In the genomic region with DNA sequence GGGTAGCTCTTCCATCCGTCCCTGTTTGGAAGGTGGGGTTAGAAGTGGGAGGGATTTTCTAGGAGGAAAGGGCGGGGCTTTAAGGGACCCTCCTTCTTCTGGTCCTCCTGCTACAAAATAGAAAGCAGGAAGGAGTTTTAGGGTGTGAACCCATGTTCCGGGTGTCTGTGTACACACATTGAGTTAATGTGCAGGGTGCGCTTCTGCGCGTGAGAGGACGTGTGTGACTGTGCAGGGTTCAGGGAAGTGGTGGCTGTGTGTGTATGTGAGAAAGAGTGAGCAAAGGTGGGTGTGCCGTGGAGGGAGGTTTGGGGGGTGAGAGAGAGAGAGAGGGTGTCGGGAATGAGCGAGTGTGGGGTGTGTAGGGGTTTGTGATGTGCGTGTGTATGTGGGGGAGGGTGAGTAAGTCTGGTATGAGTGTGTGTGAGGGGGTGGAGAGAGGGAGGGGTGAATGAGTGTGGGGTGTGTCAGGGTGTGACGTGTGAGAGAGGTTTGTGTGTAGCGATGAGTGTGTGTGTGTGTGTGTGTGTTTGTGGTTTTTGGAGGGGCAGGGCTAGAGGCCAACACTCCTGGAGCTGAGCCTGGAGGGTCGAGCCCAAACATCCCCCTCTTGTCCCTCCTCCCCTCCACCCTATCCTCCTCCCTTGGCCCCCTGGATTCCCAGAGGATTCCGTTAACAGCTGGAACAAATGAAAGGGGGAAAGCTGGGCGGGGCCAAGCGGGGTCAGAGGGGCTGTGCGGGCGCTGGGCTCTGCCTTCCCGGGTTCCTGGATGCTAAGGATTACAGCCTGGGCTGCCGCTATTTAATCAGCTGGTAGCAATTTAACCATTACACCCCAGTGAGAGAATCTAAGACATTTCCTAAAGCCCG, we compare ENCODE assay signal across 8 mouse cellular contexts.
A peak's percentile ranks its signal among the peaks of the same experiment; 100 is the strongest.
DNase-seq lines count a peak whose midpoint lies in the region; ATAC-seq and TF ChIP-seq lines count a peak whose summit lies in the region.

No protein-coding gene starts in this region.

- 5% methylated on average over 22 of the region's 22 CpGs for WGBS in spleen, adult 2 months
- 9% methylated on average over 22 of the region's 22 CpGs for WGBS in forebrain, embryonic 15.5 days
- WGBS in hindbrain, embryonic 11.5 days = 6% methylated on average over 20 of the region's 22 CpGs
- WGBS in limb, embryonic 15.5 days = 5% methylated on average over 22 of the region's 22 CpGs
- WGBS in midbrain, embryonic 15.5 days = 8% methylated on average over 22 of the region's 22 CpGs
- 4% methylated on average over 22 of the region's 22 CpGs for WGBS in thymus, adult 2 months

- peak overlapping the region; percentile 50 for H3K4me3 ChIP-seq in spleen, adult 2 months (ENCODE audit: extremely low read depth, insufficient read depth, insufficient read length)
- H3K4me3 ChIP-seq in forebrain, embryonic 15.5 days = peak overlapping the region; percentile 26
- H3K4me3 ChIP-seq in hindbrain, embryonic 11.5 days (ENCODE audit: low read depth, low read length) = peak overlapping the region; percentile 20
- peak overlapping the region; percentile 27 for H3K4me3 ChIP-seq in limb, embryonic 15.5 days
- no peak overlapping the region for H3K4me3 ChIP-seq in midbrain, embryonic 15.5 days
- H3K4me3 ChIP-seq in thymus, adult 2 months (ENCODE audit: control insufficient read depth, insufficient read depth, low read length) = peak overlapping the region; percentile 44

- peak; percentile 32 to 38 for DNase-seq in spleen, adult 2 months (ENCODE audit: low read depth in 1 of 2, low spot score in 2 of 2)
- DNase-seq in spleen, adult 12 weeks (ENCODE audit: low spot score) = no peak
- peak; percentile 81 for DNase-seq in hindbrain, embryonic 11.5 days (ENCODE audit: low spot score)
- peak; percentile 47 for DNase-seq in thymus, adult 2 months
- DNase-seq in frontal cortex, postnatal 14 days (ENCODE audit: low spot score in 2 of 2) = no peak

- H3K9ac ChIP-seq in forebrain, embryonic 15.5 days (replicated peaks) = peak overlapping the region; percentile 37; the same call in 1 of the 2 replicates
- peak overlapping the region; percentile 27; the same call in 1 of the 2 replicates for H3K9ac ChIP-seq in hindbrain, embryonic 11.5 days (ENCODE audit: low read depth, low read length)
- H3K9ac ChIP-seq in limb, embryonic 15.5 days = no peak overlapping the region
- H3K9ac ChIP-seq in midbrain, embryonic 15.5 days = 0 out of 2 replicates have a peak overlapping the region, but pooled peaks have one; percentile 22

- no peaks in the 10 kb centered on the region for H3K9me3 ChIP-seq in forebrain, embryonic 15.5 days
- H3K9me3 ChIP-seq in hindbrain, embryonic 11.5 days (ENCODE audit: control insufficient read depth, low read length) = no peaks in the 10 kb centered on the region
- no peaks in the 10 kb centered on the region for H3K9me3 ChIP-seq in limb, embryonic 15.5 days
- no peaks in the 10 kb centered on the region for H3K9me3 ChIP-seq in midbrain, embryonic 15.5 days

- no peaks in the 10 kb centered on the region for H3K36me3 ChIP-seq in spleen, adult 2 months (ENCODE audit: control insufficient read depth, insufficient read depth, low read length)
- no peaks in the 10 kb centered on the region for H3K36me3 ChIP-seq in forebrain, embryonic 15.5 days
- no peaks in the 10 kb centered on the region for H3K36me3 ChIP-seq in hindbrain, embryonic 11.5 days (ENCODE audit: control insufficient read depth, insufficient read depth, low read length)
- no peaks in the 10 kb centered on the region for H3K36me3 ChIP-seq in limb, embryonic 15.5 days
- no peaks in the 10 kb centered on the region for H3K36me3 ChIP-seq in midbrain, embryonic 15.5 days (replicated peaks)
- no peaks in the 10 kb centered on the region for H3K36me3 ChIP-seq in thymus, adult 2 months (ENCODE audit: control insufficient read depth, insufficient read depth, low read length)

- peaks cover 11% of the 10 kb centered on the region; the same call in 1 of the 2 replicates for H3K4me1 ChIP-seq in spleen, adult 2 months (ENCODE audit: control insufficient read depth, insufficient read depth, insufficient read length)
- H3K4me1 ChIP-seq in forebrain, embryonic 15.5 days = peaks cover 15% of the 10 kb centered on the region
- peaks cover 15% of the 10 kb centered on the region; the same call in 1 of the 2 replicates for H3K4me1 ChIP-seq in hindbrain, embryonic 11.5 days (replicated peaks; ENCODE audit: control insufficient read depth, insufficient read depth, low read length)
- H3K4me1 ChIP-seq in limb, embryonic 15.5 days = peaks cover 49% of the 10 kb centered on the region
- peaks cover 15% of the 10 kb centered on the region for H3K4me1 ChIP-seq in midbrain, embryonic 15.5 days
- H3K4me1 ChIP-seq in thymus, adult 2 months (replicated peaks; ENCODE audit: control insufficient read depth, insufficient read depth, low read length) = peaks cover 26% of the 10 kb centered on the region

- H3K27me3 ChIP-seq in spleen, adult 2 months (ENCODE audit: control insufficient read depth, insufficient read depth, low read length) = no peaks in the 10 kb centered on the region
- peaks cover 6% of the 10 kb centered on the region; the same call in 1 of the 2 replicates for H3K27me3 ChIP-seq in forebrain, embryonic 15.5 days
- no peaks in the 10 kb centered on the region; the same call in 1 of the 2 replicates for H3K27me3 ChIP-seq in hindbrain, embryonic 11.5 days (ENCODE audit: control insufficient read depth, insufficient read depth, low read length)
- H3K27me3 ChIP-seq in limb, embryonic 15.5 days = no peaks in the 10 kb centered on the region
- peaks cover 8% of the 10 kb centered on the region; the same call in 1 of the 2 replicates for H3K27me3 ChIP-seq in midbrain, embryonic 15.5 days (replicated peaks)
- no peaks in the 10 kb centered on the region for H3K27me3 ChIP-seq in thymus, adult 2 months (ENCODE audit: control insufficient read depth, insufficient read depth, low read length)

- H3K27ac ChIP-seq in spleen, adult 2 months (ENCODE audit: insufficient read depth, low read length) = peak overlapping the region; percentile 60
- no peak overlapping the region for H3K27ac ChIP-seq in forebrain, embryonic 15.5 days (replicated peaks)
- H3K27ac ChIP-seq in hindbrain, embryonic 11.5 days (ENCODE audit: low read depth, low read length) = 0 out of 2 replicates have a peak overlapping the region, but pooled peaks have one; percentile 6
- peak overlapping the region; percentile 80 for H3K27ac ChIP-seq in limb, embryonic 15.5 days
- no peak overlapping the region for H3K27ac ChIP-seq in midbrain, embryonic 15.5 days
- peak overlapping the region; percentile 21; the same call in 1 of the 2 replicates for H3K27ac ChIP-seq in thymus, adult 2 months (ENCODE audit: control insufficient read depth, insufficient read depth, low read length)

- peak; percentile 26; the same call in 1 of the 2 replicates for ATAC-seq in forebrain, embryonic 15.5 days (replicated peaks)
- ATAC-seq in hindbrain, embryonic 11.5 days (ENCODE audit: low FRiP score) = peak; percentile 63
- ATAC-seq in limb, embryonic 15.5 days (ENCODE audit: insufficient number of reproducible peaks, low FRiP score, low TSS enrichment, low read depth) = peak; percentile 76
- 0 out of 2 replicates have a peak, but pooled peaks have one; percentile 24 for ATAC-seq in midbrain, embryonic 15.5 days (replicated peaks)

- no peak for TF ChIP-seq POLR2A in spleen, adult 2 months (IDR thresholded peaks at IDR 0.05; ENCODE audit: low read depth, low read length)
- no peak for TF ChIP-seq POLR2A in thymus, adult 2 months (IDR thresholded peaks at IDR 0.05; ENCODE audit: control insufficient read depth, extremely low read depth, insufficient read depth, low read length, poor library complexity)

- TF ChIP-seq CTCF in spleen, adult 2 months (IDR thresholded peaks at IDR 0.05; ENCODE audit: extremely low read depth, insufficient read depth, insufficient read length, insufficient replicate concordance) = no peak
- no peak for TF ChIP-seq CTCF in thymus, adult 2 months (IDR thresholded peaks at IDR 0.05; ENCODE audit: borderline replicate concordance, control insufficient read depth, extremely low read depth, insufficient read depth, low read length, poor library complexity)

- peak overlapping the region; percentile 44 for H3K4me2 ChIP-seq in forebrain, embryonic 15.5 days (replicated peaks)
- H3K4me2 ChIP-seq in hindbrain, embryonic 11.5 days (replicated peaks; ENCODE audit: low read depth, low read length) = peak overlapping the region; percentile 46
- peak overlapping the region; percentile 59 for H3K4me2 ChIP-seq in limb, embryonic 15.5 days
- peak overlapping the region; percentile 36 for H3K4me2 ChIP-seq in midbrain, embryonic 15.5 days

Comparison
In these comparisons a context has a peak if more than half of its experiments do, and no peak if none do; other contexts are left out.
1. DNase-seq: peak in spleen, adult 2 months (2 of 2), hindbrain, embryonic 11.5 days (single experiment) and thymus, adult 2 months (single experiment); none in spleen, adult 12 weeks (single experiment) and frontal cortex, postnatal 14 days (0 of 2).
2. H3K27ac ChIP-seq: peak in spleen, adult 2 months (single experiment), hindbrain, embryonic 11.5 days (single experiment), limb, embryonic 15.5 days (single experiment) and thymus, adult 2 months (single experiment); none in forebrain, embryonic 15.5 days (single experiment) and midbrain, embryonic 15.5 days (single experiment).
3. ATAC-seq: peak in every context shown above with its lines; median percentile 76 in limb, embryonic 15.5 days; 63 in hindbrain, embryonic 11.5 days; 26 in forebrain, embryonic 15.5 days; 24 in midbrain, embryonic 15.5 days.
4. Peak in every context shown above with its lines, with median percentiles within 50 percentile points of each other: H3K4me2 ChIP-seq.